ENCODE assay signal across 21 mouse cellular contexts in the genomic region with DNA sequence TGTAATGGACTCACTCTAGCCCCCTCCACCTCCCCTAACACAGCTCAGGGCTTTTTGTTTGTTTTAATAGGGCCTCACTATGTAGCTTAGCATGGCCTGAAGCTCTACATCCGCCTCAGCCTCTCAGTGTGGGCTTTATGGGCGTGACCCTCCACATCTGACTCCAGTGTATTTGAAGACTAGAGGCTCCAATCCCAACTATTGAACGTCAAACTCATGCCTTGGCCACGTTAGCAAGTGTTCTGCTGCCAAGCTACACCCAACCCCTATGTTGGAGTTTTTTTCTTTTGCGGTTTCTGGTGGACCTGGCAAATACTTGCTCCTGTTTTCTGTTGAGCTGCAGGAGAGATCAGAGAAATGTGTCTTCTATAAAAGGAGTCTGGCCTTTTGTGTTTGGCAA. TPM values are rescaled to one million over a fixed set of nuclear protein-coding genes. Genes with fewer than 3 reads are reported as not detected.
A peak's percentile ranks its signal among the peaks of the same experiment; 100 is the strongest.
DNase-seq lines count a peak whose midpoint lies in the region; ATAC-seq lines count a peak whose summit lies in the region.
"Had no signal": no experiment of that assay in that cellular context is flagged by ENCODE, and none has a peak within 500 bp of the region (broad histone marks: within the 10 kb centered on the region; RNA-seq: fewer than 3 reads in every experiment).

No protein-coding gene starts in this region.

- no peaks in the 10 kb centered on the region for H3K36me3 ChIP-seq in forebrain, embryonic 11.5 days (ENCODE audit: control insufficient read depth, insufficient read depth, low read length)
- H3K36me3 ChIP-seq in forebrain, embryonic 10.5 days (replicated peaks) = no peaks in the 10 kb centered on the region
- H3K36me3 ChIP-seq in stomach, embryonic 15.5 days = no peaks in the 10 kb centered on the region
- H3K36me3 ChIP-seq: hindbrain, embryonic 12.5 days; intestine, embryonic 15.5 days had no signal

- peak; percentile 40 for DNase-seq in forebrain, embryonic 11.5 days (ENCODE audit: low spot score)
- DNase-seq in forebrain, embryonic 10.5 days (ENCODE audit: extremely low spot score, low spot score) = no peak
- peak; percentile 35 for DNase-seq in CD4-positive helper T cell, adult 2 months (ENCODE audit: low read depth, low spot score)
- DNase-seq in T-cell, adult 2 months (ENCODE audit: low spot score) = peak; percentile 31
- DNase-seq in thymus, postnatal 25 days = no peak
- DNase-seq: adrenal gland, adult 2 months; adrenal gland, postnatal 25 days; cerebellum, adult 18-20 months; cerebellum, adult 9-11 months; cerebellum, postnatal 36 days; gastrocnemius, adult 2 months; gastrocnemius, postnatal 25 days; heart, postnatal 10 days; heart, postnatal 4 days had no signal

- no peak overlapping the region for H3K4me2 ChIP-seq in forebrain, embryonic 11.5 days (ENCODE audit: low read depth, low read length, severe bottlenecking)
- no peak overlapping the region for H3K4me2 ChIP-seq in stomach, embryonic 15.5 days
- H3K4me2 ChIP-seq: hindbrain, embryonic 12.5 days; intestine, embryonic 15.5 days had no signal

- no peak overlapping the region for H3K9ac ChIP-seq in forebrain, embryonic 11.5 days (ENCODE audit: low read length)
- no peak overlapping the region for H3K9ac ChIP-seq in stomach, embryonic 15.5 days
- H3K9ac ChIP-seq: hindbrain, embryonic 12.5 days; intestine, embryonic 15.5 days had no signal

- WGBS in forebrain, embryonic 11.5 days = 69% methylated on average over 5 of the region's 5 CpGs
- WGBS in forebrain, embryonic 10.5 days = 69% methylated on average over 5 of the region's 5 CpGs
- 49% methylated on average over 5 of the region's 5 CpGs for WGBS in stomach, embryonic 15.5 days

- H3K4me1 ChIP-seq in forebrain, embryonic 11.5 days (replicated peaks; ENCODE audit: control insufficient read depth, insufficient read depth, low read length) = peaks cover 5% of the 10 kb centered on the region; the same call in 1 of the 2 replicates
- peaks cover 38% of the 10 kb centered on the region for H3K4me1 ChIP-seq in forebrain, embryonic 10.5 days
- peaks cover 8% of the 10 kb centered on the region for H3K4me1 ChIP-seq in stomach, embryonic 15.5 days

- no peak for ATAC-seq in forebrain, embryonic 11.5 days (replicated peaks; ENCODE audit: low FRiP score)
- no peak for ATAC-seq in stomach, embryonic 15.5 days (ENCODE audit: insufficient read depth, low FRiP score, low read depth)
- ATAC-seq in erythroblast, adult 5-6 weeks (replicated peaks; ENCODE audit: low FRiP score, poor library complexity, severe bottlenecking) = no peak
- ATAC-seq: forebrain, embryonic 14.5 days; hindbrain, embryonic 16.5 days; intestine, embryonic 15.5 days; Patski had no signal

- H3K4me3 ChIP-seq in forebrain, embryonic 11.5 days (ENCODE audit: low read depth, low read length) = no peak overlapping the region
- no peak overlapping the region for H3K4me3 ChIP-seq in forebrain, embryonic 10.5 days
- H3K4me3 ChIP-seq in stomach, embryonic 15.5 days (replicated peaks) = no peak overlapping the region
- H3K4me3 ChIP-seq: gastrocnemius, adult 2 months; hindbrain, embryonic 12.5 days; intestine, embryonic 15.5 days had no signal

- H3K27me3 ChIP-seq in forebrain, embryonic 11.5 days (ENCODE audit: control insufficient read depth, insufficient read depth, low read length) = no peaks in the 10 kb centered on the region
- H3K27me3 ChIP-seq in forebrain, embryonic 10.5 days (ENCODE audit: poor library complexity, severe bottlenecking) = peaks cover 16% of the 10 kb centered on the region
- no peaks in the 10 kb centered on the region for H3K27me3 ChIP-seq in stomach, embryonic 15.5 days (replicated peaks)
- H3K27me3 ChIP-seq: hindbrain, embryonic 12.5 days; intestine, embryonic 15.5 days; Patski had no signal

- no peaks in the 10 kb centered on the region for H3K9me3 ChIP-seq in forebrain, embryonic 11.5 days (ENCODE audit: control insufficient read depth, low read length)
- no peaks in the 10 kb centered on the region for H3K9me3 ChIP-seq in forebrain, embryonic 10.5 days
- H3K9me3 ChIP-seq in stomach, embryonic 15.5 days = no peaks in the 10 kb centered on the region
- H3K9me3 ChIP-seq: hindbrain, embryonic 12.5 days; intestine, embryonic 15.5 days had no signal

- H3K27ac ChIP-seq in forebrain, embryonic 11.5 days (ENCODE audit: low read depth, low read length) = no peak overlapping the region
- H3K27ac ChIP-seq in forebrain, embryonic 10.5 days = no peak overlapping the region
- 0 out of 2 replicates have a peak overlapping the region, but pooled peaks have one; percentile 9 for H3K27ac ChIP-seq in stomach, embryonic 15.5 days
- H3K27ac ChIP-seq: gastrocnemius, adult 2 months; hindbrain, embryonic 12.5 days; intestine, embryonic 15.5 days had no signal

RNA-seq across cellular contexts. Expression of a gene that starts 8.5 kb away (rescaled TPM):
- 12.3 and 12.8 TPM in 2 replicates for polyA plus RNA-seq in forebrain, embryonic 11.5 days (2014; fragmentation: Nextera tagmentation; extraction: Ambion mirVana)
- polyA plus RNA-seq in forebrain, embryonic 10.5 days (2016; fragmentation: Nextera tagmentation; extraction: Ambion mirVana) = 10.1 and 10.8 TPM in 2 replicates
- 4.6 and 4.9 TPM in 2 replicates for polyA plus RNA-seq in stomach, embryonic 15.5 days (2015; fragmentation: Nextera tagmentation; extraction: Ambion mirVana)
- under 0.01 and 1.3 TPM in 2 replicates for total RNA-seq in erythroblast, adult 5-6 weeks (2015; ENCODE audit: low replicate concordance)
- total RNA-seq in erythroblast, adult 5-6 weeks (2017; ENCODE audit: low replicate concordance) = 0.09 and 0.42 TPM in 2 replicates

RNA-seq across cellular contexts. Expression of a gene that starts 23.9 kb away (rescaled TPM):
- 0.12 and 0.20 TPM in 2 replicates for polyA plus RNA-seq in forebrain, embryonic 11.5 days (2014; fragmentation: Nextera tagmentation; extraction: Ambion mirVana)
- not detected in 2 replicates for polyA plus RNA-seq in forebrain, embryonic 10.5 days (2016; fragmentation: Nextera tagmentation; extraction: Ambion mirVana)
- polyA plus RNA-seq in stomach, embryonic 15.5 days (2015; fragmentation: Nextera tagmentation; extraction: Ambion mirVana) = 4.0 and 4.4 TPM in 2 replicates
- total RNA-seq in erythroblast, adult 5-6 weeks (2015; ENCODE audit: low replicate concordance) = 3.6 and 4.0 TPM in 2 replicates
- 4.5 and 4.9 TPM in 2 replicates for total RNA-seq in erythroblast, adult 5-6 weeks (2017; ENCODE audit: low replicate concordance)

Comparison
In these comparisons a context has a peak if more than half of its experiments do, and no peak if none do; other contexts are left out.
1. DNase-seq: peak in forebrain, embryonic 11.5 days (single experiment), CD4-positive helper T cell, adult 2 months (single experiment) and T-cell, adult 2 months (single experiment); none in forebrain, embryonic 10.5 days (single experiment) and thymus, postnatal 25 days (single experiment).